Mouse (Mus musculus): Measurements from ENCODE around the gene Emilin2. TPM values are rescaled to one million over a fixed set of nuclear protein-coding genes. Genes with fewer than 3 reads are reported as not detected.

Gene Emilin2
- polyA plus RNA-seq, 1 experiment from 2014 or later = 2.0 TPM

DNA sequence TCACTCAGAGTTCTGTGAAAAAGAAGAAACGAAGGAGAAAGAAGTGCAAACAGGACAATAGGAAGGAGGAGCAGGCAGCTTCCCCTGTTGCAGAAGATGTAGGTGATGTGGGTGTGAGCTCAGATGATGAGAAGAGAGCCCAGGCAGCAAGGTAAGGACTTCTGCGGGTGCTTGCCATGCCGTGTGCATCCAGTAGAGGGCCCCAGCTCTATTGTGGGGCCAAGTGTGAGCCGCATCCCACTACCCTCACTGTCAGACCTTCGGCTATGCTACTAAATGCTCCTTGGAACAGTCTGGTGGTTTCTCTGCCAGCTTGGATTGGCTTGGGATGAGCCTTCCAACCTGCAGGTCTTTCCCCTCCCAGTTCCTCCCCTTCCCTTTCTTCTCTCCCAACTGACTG lies 86.7 kb downstream of the Emilin2 start:
- no peak overlapping the region for H3K27ac ChIP-seq (ENCODE audit: low read depth, low read length)
- H3K9ac ChIP-seq (replicated peaks; ENCODE audit: low read depth, low read length) = no peak overlapping the region
- no peak overlapping the region for H3K4me2 ChIP-seq (ENCODE audit: low read depth, low read length)
- no peaks in the 10 kb centered on the region for H3K4me1 ChIP-seq (ENCODE audit: control insufficient read depth, insufficient read depth, low read length)
- no peaks in the 10 kb centered on the region for H3K27me3 ChIP-seq (ENCODE audit: control insufficient read depth, insufficient read depth, low read length)
- no peak overlapping the region for H3K4me3 ChIP-seq (ENCODE audit: low read depth, low read length)
- 36% methylated on average over 5 of the region's 5 CpGs for WGBS
- H3K9me3 ChIP-seq (ENCODE audit: control insufficient read depth, low read length) = no peaks in the 10 kb centered on the region
- no peak for ATAC-seq (ENCODE audit: low read depth)
- H3K36me3 ChIP-seq (ENCODE audit: control insufficient read depth, insufficient read depth, low read length) = no peaks in the 10 kb centered on the region

DNA sequence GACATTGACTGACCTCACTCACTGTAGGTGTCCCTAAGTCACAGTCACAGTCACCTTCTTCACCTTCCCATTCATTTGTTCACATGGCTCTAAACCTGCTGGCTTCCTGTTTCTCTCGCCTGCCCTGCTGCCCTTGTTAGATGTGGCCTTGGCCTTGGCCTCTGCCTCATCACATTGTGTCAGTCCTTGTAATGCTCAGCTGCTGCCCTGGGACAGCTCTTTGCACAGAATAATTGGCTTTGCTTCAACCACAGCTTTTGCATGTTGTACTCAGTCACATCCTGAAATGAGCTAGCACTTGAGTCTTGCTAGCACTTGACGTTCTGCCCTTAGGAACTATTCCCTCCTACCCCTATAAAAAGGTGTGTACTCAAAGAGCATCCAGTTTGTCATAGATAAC lies 87.3 kb downstream of the Emilin2 start:
- Histone ChIP-seq H3K9ac (replicated peaks; ENCODE audit: low read depth, low read length) (no peak overlapping the region), H3K36me3 (ENCODE audit: control insufficient read depth, insufficient read depth, low read length) (no peaks in the 10 kb centered on the region), H3K4me2 (ENCODE audit: low read depth, low read length) (no peak overlapping the region), H3K4me1 (ENCODE audit: control insufficient read depth, insufficient read depth, low read length) (no peaks in the 10 kb centered on the region), H3K9me3 (ENCODE audit: control insufficient read depth, low read length) (no peaks in the 10 kb centered on the region), H3K4me3 (ENCODE audit: low read depth, low read length) (no peak overlapping the region), H3K27ac (ENCODE audit: low read depth, low read length) (no peak overlapping the region), H3K27me3 (ENCODE audit: control insufficient read depth, insufficient read depth, low read length) (no peaks in the 10 kb centered on the region)
- WGBS = 85% methylated on average over 2 of the region's 2 CpGs
- ATAC-seq (ENCODE audit: low read depth) = no peak

GRCm38 (mm10) chr17:71223676-71224075 lies 88.1 kb downstream of the Emilin2 start:
- H3K27ac ChIP-seq (ENCODE audit: low read depth, low read length) = no peak overlapping the region
- ATAC-seq (ENCODE audit: low read depth) = no peak
- no peaks in the 10 kb centered on the region for H3K27me3 ChIP-seq (ENCODE audit: control insufficient read depth, insufficient read depth, low read length)
- 85% methylated on average over 5 of the region's 5 CpGs for WGBS
- H3K4me3 ChIP-seq (ENCODE audit: low read depth, low read length) = no peak overlapping the region
- no peaks in the 10 kb centered on the region for H3K4me1 ChIP-seq (ENCODE audit: control insufficient read depth, insufficient read depth, low read length)
- no peak overlapping the region for H3K9ac ChIP-seq (replicated peaks; ENCODE audit: low read depth, low read length)
- H3K9me3 ChIP-seq (ENCODE audit: control insufficient read depth, low read length) = no peaks in the 10 kb centered on the region
- H3K36me3 ChIP-seq (ENCODE audit: control insufficient read depth, insufficient read depth, low read length) = no peaks in the 10 kb centered on the region
- no peak overlapping the region for H3K4me2 ChIP-seq (ENCODE audit: low read depth, low read length)

DNA sequence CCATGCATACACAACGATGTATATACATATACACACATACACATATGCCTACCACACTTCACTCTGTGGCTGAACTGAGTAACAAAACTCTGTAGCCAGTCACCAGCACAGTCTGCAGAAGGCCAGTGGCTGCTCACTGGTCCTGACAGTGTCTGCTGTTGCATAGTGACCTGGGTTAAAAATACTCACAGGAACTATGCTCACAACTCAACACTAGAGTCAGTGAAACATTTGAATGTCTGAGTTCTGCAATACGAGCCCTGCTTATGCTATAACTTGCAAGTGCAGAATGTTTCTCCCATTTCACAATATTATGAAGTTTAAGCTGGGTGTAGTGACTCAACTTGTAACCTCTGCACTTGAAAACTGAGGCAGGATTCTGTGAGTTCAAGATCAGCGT lies 90.4 kb downstream of the Emilin2 start:
- 0 out of 2 replicates have a peak, but pooled peaks cover 4% of the 10 kb centered on the region for H3K36me3 ChIP-seq (ENCODE audit: control insufficient read depth, insufficient read depth, low read length)
- H3K27me3 ChIP-seq (ENCODE audit: control insufficient read depth, insufficient read depth, low read length) = no peaks in the 10 kb centered on the region
- no peak overlapping the region for H3K4me3 ChIP-seq (ENCODE audit: low read depth, low read length)
- H3K4me2 ChIP-seq (ENCODE audit: low read depth, low read length) = no peak overlapping the region
- H3K9me3 ChIP-seq (ENCODE audit: control insufficient read depth, low read length) = no peaks in the 10 kb centered on the region
- H3K9ac ChIP-seq (replicated peaks; ENCODE audit: low read depth, low read length) = no peak overlapping the region
- H3K27ac ChIP-seq (ENCODE audit: low read depth, low read length) = no peak overlapping the region
- no peak for ATAC-seq (ENCODE audit: low read depth)
- no peaks in the 10 kb centered on the region for H3K4me1 ChIP-seq (ENCODE audit: control insufficient read depth, insufficient read depth, low read length)
- WGBS = 95% methylated on average over 3 of the region's 3 CpGs

DNA sequence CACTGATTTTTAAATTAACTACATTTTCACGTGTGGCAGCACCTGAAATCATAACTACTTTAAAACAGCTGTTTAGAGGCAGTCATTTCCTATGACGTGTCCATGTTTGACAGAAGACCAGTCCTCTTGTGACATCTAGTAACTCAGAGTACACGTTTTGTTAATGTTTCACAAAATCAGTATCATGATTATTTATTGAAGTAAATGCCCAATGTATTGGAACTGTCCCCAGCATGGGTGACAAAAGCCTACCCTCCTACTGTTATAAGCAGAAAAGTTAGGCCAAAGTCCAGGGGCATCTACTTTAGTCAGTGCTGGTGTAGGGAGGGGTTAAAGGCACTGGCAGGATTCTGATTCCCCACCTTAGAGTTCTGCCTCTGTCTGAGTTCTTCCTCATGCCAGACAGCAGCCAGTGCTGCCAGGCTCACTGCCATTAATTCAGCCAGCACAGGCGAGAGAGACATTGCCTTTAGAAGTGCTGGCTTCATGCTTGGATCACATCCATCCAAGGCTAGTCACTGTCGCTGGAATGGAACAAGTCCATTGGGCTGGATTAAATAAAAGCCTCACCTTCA lies 94.6 kb downstream of the Emilin2 start:
- 88% methylated on average over 5 of the region's 5 CpGs for WGBS
- no peak overlapping the region for H3K9ac ChIP-seq (replicated peaks; ENCODE audit: low read depth, low read length)
- no peaks in the 10 kb centered on the region for H3K9me3 ChIP-seq (ENCODE audit: control insufficient read depth, low read length)
- ATAC-seq (ENCODE audit: low read depth) = no peak
- no peak overlapping the region for H3K4me3 ChIP-seq (ENCODE audit: low read depth, low read length)
- no peak overlapping the region for H3K27ac ChIP-seq (ENCODE audit: low read depth, low read length)
- H3K4me1 ChIP-seq (ENCODE audit: control insufficient read depth, insufficient read depth, low read length) = 0 out of 2 replicates have a peak, but pooled peaks cover 2% of the 10 kb centered on the region
- H3K36me3 ChIP-seq (ENCODE audit: control insufficient read depth, insufficient read depth, low read length) = 0 out of 2 replicates have a peak, but pooled peaks cover 4% of the 10 kb centered on the region
- no peak overlapping the region for H3K4me2 ChIP-seq (ENCODE audit: low read depth, low read length)
- H3K27me3 ChIP-seq (ENCODE audit: control insufficient read depth, insufficient read depth, low read length) = no peaks in the 10 kb centered on the region

- WGBS = 98% methylated on average over 2 of the region's 2 CpGs
- Histone ChIP-seq H3K4me3 (ENCODE audit: low read depth, low read length) (no peak overlapping the region), H3K27ac (ENCODE audit: low read depth, low read length) (no peak overlapping the region), H3K27me3 (ENCODE audit: control insufficient read depth, insufficient read depth, low read length) (no peaks in the 10 kb centered on the region), H3K4me1 (ENCODE audit: control insufficient read depth, insufficient read depth, low read length) (peaks cover 9% of the 10 kb centered on the region), H3K36me3 (ENCODE audit: control insufficient read depth, insufficient read depth, low read length) (0 out of 2 replicates have a peak, but pooled peaks cover 4% of the 10 kb centered on the region), H3K9ac (replicated peaks; ENCODE audit: low read depth, low read length) (no peak overlapping the region), H3K9me3 (ENCODE audit: control insufficient read depth, low read length) (no peaks in the 10 kb centered on the region), H3K4me2 (ENCODE audit: low read depth, low read length) (no peak overlapping the region)
- ATAC-seq (ENCODE audit: low read depth) = no peak
Measured at GRCm38 (mm10) chr17:71216263-71216662, 95.5 kb downstream of the Emilin2 start.

GRCm38 (mm10) chr17:71215241-71215839 lies 96.4 kb downstream of the Emilin2 start:
- 77% methylated on average over 2 of the region's 2 CpGs for WGBS

GRCm38 (mm10) chr17:71214514-71215240 lies 97.1 kb downstream of the Emilin2 start:
- no peak overlapping the region for H3K27ac ChIP-seq (ENCODE audit: low read depth, low read length)
- ATAC-seq (ENCODE audit: low read depth) = no peak
- no peak overlapping the region for H3K9ac ChIP-seq (replicated peaks; ENCODE audit: low read depth, low read length)
- no peaks in the 10 kb centered on the region for H3K9me3 ChIP-seq (ENCODE audit: control insufficient read depth, low read length)
- no peaks in the 10 kb centered on the region for H3K27me3 ChIP-seq (ENCODE audit: control insufficient read depth, insufficient read depth, low read length)
- no peak overlapping the region for H3K4me2 ChIP-seq (ENCODE audit: low read depth, low read length)
- 0 out of 2 replicates have a peak, but pooled peaks cover 4% of the 10 kb centered on the region for H3K36me3 ChIP-seq (ENCODE audit: control insufficient read depth, insufficient read depth, low read length)
- 82% methylated on average over 17 of the region's 17 CpGs for WGBS
- H3K4me3 ChIP-seq (ENCODE audit: low read depth, low read length) = no peak overlapping the region
- H3K4me1 ChIP-seq (ENCODE audit: control insufficient read depth, insufficient read depth, low read length) = peaks cover 9% of the 10 kb centered on the region

More at GRCm38 (mm10) chr17:71215241-71215839, 96.4 kb downstream of the Emilin2 start:
- Histone ChIP-seq H3K27me3 (ENCODE audit: control insufficient read depth, insufficient read depth, low read length) (no peaks in the 10 kb centered on the region), H3K27ac (ENCODE audit: low read depth, low read length) (no peak overlapping the region), H3K4me1 (ENCODE audit: control insufficient read depth, insufficient read depth, low read length) (peaks cover 9% of the 10 kb centered on the region), H3K4me2 (ENCODE audit: low read depth, low read length) (no peak overlapping the region), H3K4me3 (ENCODE audit: low read depth, low read length) (no peak overlapping the region), H3K9ac (replicated peaks; ENCODE audit: low read depth, low read length) (no peak overlapping the region), H3K9me3 (ENCODE audit: control insufficient read depth, low read length) (no peaks in the 10 kb centered on the region), H3K36me3 (ENCODE audit: control insufficient read depth, insufficient read depth, low read length) (0 out of 2 replicates have a peak, but pooled peaks cover 4% of the 10 kb centered on the region)
- ATAC-seq (ENCODE audit: low read depth) = no peak

GRCm38 (mm10) chr17:71213666-71214065 lies 98.1 kb downstream of the Emilin2 start:
- H3K9ac ChIP-seq (replicated peaks; ENCODE audit: low read depth, low read length) = no peak overlapping the region
- no peak overlapping the region for H3K4me2 ChIP-seq (ENCODE audit: low read depth, low read length)
- 67% methylated on average over 1 of the region's 1 CpGs for WGBS
- H3K36me3 ChIP-seq (ENCODE audit: control insufficient read depth, insufficient read depth, low read length) = 0 out of 2 replicates have a peak, but pooled peaks cover 4% of the 10 kb centered on the region
- H3K27ac ChIP-seq (ENCODE audit: low read depth, low read length) = no peak overlapping the region
- H3K27me3 ChIP-seq (ENCODE audit: control insufficient read depth, insufficient read depth, low read length) = no peaks in the 10 kb centered on the region
- H3K9me3 ChIP-seq (ENCODE audit: control insufficient read depth, low read length) = no peaks in the 10 kb centered on the region
- H3K4me3 ChIP-seq (ENCODE audit: low read depth, low read length) = no peak overlapping the region
- no peak for ATAC-seq (ENCODE audit: low read depth)
- H3K4me1 ChIP-seq (ENCODE audit: control insufficient read depth, insufficient read depth, low read length) = peaks cover 9% of the 10 kb centered on the region

Data from neural tube, embryonic 14.5 days (tissue).